Mouse (Mus musculus) monocyte, adult 59 days (primary cell): ENCODE measurements around the gene Tldc2. TPM values are rescaled to one million over a fixed set of nuclear protein-coding genes. Genes with fewer than 3 reads are reported as not detected.

Source experiments
- total RNA-seq, 2 experiments: library from RNA; stranded (reverse); gene quantifications; one replicate each; pipeline ENCODE4 v1.2.4; 2023

The Tldc2 gene
- total RNA-seq, result not detected

GRCm38 (mm10) chr2:157086796-157087195 is at the start of gene Tldc2:
Gene Tldc2 (plus strand): TSS chr2:157087055.

GRCm38 (mm10) chr2:157078793-157079700 is 7.8 kb upstream of the Tldc2 start, which contains the start of gene Soga1:
Gene Soga1 (minus strand): TSS chr2:157079254.

GRCm38 (mm10) chr2:157135014-157135413 is 48.2 kb downstream of the Tldc2 start, which contains the start of gene Samhd1:
Gene Samhd1 (minus strand): TSS chr2:157135265.

Other genes with a start within 250 kb of the Tldc2 start
- 10 to 100 TPM; 21.9 to 34.2 TPM for gene Tgif2, start 247.0 kb upstream of the Tldc2 start, total RNA-seq
- gene 4930518I15Rik, start 229.1 kb upstream of the Tldc2 start, total RNA-seq, result 1 to 10 TPM; 2.0 to 2.1 TPM
- gene Rab5if, start 223.9 kb upstream of the Tldc2 start, total RNA-seq, result 100 to 1,000 TPM; 149 to 154 TPM
- under 1 TPM in 1 of 2 experiments, not detected in 1; 0.24 TPM for gene Sla2, start 199.9 kb upstream of the Tldc2 start, total RNA-seq
- gene Ndrg3, start 95.0 kb upstream of the Tldc2 start, total RNA-seq, result 10 to 100 TPM; 26.8 to 31.4 TPM
- 1 to 10 TPM; 7.8 to 8.4 TPM for gene Dsn1, start 79.9 kb upstream of the Tldc2 start, total RNA-seq
- gene Soga1, start 7.8 kb upstream of the Tldc2 start, total RNA-seq, result 10 to 100 TPM; 31.1 to 43.1 TPM
- 100 to 1,000 TPM; 893 to 991 TPM for gene Samhd1, start 48.2 kb downstream of the Tldc2 start, total RNA-seq
- gene Rbl1, start 117.5 kb downstream of the Tldc2 start, total RNA-seq, result 10 to 100 TPM; 17.8 to 18.0 TPM
- 100 to 1,000 TPM; 174 to 181 TPM for gene Rpn2, start 192.0 kb downstream of the Tldc2 start, total RNA-seq
- under 1 TPM in 1 of 2 experiments, not detected in 1; 0.70 TPM for gene Mroh8, start 192.5 kb downstream of the Tldc2 start, total RNA-seq